Mouse (Mus musculus) megakaryocyte, embryonic 14.5 days (primary cell): ENCODE measurements around the gene Fgfr2. TPM values are rescaled to one million over a fixed set of nuclear protein-coding genes. Genes with fewer than 3 reads are reported as not detected.

Experiments
- H3K27me3 ChIP-seq: replicated peaks from 2 replicates; pipeline ENCODE3; 2012; ENCODE audit warnings: inconsistent platforms
- H3K36me3 ChIP-seq: replicated peaks from 2 replicates; pipeline ENCODE3; 2012; ENCODE audit warnings: low read length, inconsistent platforms, mixed read lengths
- H3K4me1 ChIP-seq: 2 replicates; pipeline ENCODE4 v1.6.1; 2012; ENCODE audit warnings: inconsistent platforms
- H3K4me3 ChIP-seq: replicated peaks from 2 replicates; pipeline ENCODE3; 2012; ENCODE audit warnings: moderate library complexity, mild to moderate bottlenecking, inconsistent platforms
- H3K9me3 ChIP-seq: 2 replicates; pipeline ENCODE4 v1.6.1; 2012; ENCODE audit warnings: inconsistent platforms
- FLI1 ChIP-seq: IDR thresholded peaks from 2 replicates; pipeline ENCODE4 v1.6.1; 2012; ENCODE audit warnings: low read length, inconsistent platforms, mixed read lengths
- GATA1 ChIP-seq: IDR thresholded peaks from 3 replicates; pipeline ENCODE4 v1.6.1; 2012; ENCODE audit warnings: mixed read lengths, low read length, inconsistent platforms, borderline replicate concordance
- polyA plus RNA-seq: library from polyadenylated mRNA; stranded (reverse); fragments of >175 nt; gene quantifications from 2 replicates; pipeline ENCODE4 v1.2.3, GENCODE M21; 2012; ENCODE audit warnings: low replicate concordance; ENCODE audit not compliant: insufficient read depth

The Fgfr2 gene
- polyA plus RNA-seq, 1 experiment, result 0.45 TPM

DNA sequence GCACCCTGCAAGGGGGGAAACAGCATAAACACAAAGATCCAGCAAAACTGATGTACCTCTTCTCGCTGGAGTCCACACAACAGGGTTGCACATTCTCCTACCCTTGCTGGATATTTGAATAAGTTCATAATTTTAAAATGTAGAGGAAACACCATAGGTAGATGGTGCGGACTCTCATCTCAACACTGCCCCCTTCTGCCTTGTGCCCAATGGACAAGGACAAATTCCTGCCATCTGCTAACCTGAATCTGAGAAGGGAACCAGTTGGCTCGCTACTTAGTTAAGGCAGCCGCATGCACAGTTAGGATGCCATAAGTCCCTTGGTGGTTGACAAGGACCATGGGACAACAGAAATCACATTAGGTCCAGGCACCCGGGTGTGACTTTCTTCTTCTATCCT lies 2852.3 kb downstream of the Fgfr2 start:
- H3K36me3 ChIP-seq, result no peaks in the 10 kb centered on the region
- TF ChIP-seq FLI1 (no peak), GATA1 (no peak)
- no peak overlapping the region for H3K4me3 ChIP-seq
- H3K4me1 ChIP-seq, result peaks cover 10% of the 10 kb centered on the region
- H3K27me3 ChIP-seq, result peaks cover 57% of the 10 kb centered on the region
- H3K9me3 ChIP-seq, result peaks cover 7% of the 10 kb centered on the region

DNA sequence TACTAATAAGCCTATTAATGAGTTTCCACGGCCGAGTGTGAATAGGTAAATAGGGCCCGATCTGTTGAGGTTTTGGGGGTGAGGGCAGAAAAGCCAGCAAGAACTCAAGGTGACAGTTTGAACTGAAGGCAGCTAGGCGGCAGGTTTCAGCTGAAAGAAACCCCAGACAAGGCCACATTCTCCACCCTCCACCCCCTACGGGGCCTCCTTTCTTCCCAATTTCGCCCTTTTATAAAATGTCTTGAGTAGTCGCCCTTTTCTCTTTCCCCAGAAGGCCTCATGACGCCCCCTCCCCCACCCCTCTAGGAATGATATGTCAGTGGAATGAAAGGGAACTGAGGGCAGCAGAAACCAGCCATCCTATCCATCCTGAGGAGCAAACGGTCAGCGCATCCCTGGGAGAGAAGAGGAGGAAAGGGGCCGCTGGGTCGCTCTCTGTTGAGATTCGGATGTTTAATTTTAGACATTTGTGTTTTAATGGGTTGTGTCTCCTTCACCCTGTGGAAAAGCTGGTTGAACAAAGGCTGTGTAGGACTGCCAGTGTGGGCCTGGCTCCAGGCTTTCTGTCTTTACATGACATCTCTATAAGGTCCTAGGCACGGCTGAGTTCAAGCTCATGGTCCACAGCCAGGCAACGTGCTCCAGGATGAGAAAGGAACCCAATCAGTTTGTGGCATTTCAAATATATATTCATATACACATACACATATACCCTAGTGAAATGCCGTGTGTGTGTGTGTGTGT lies 2853.9 kb downstream of the Fgfr2 start:
- TF ChIP-seq GATA1 (no peak), FLI1 (no peak)
- H3K4me1 ChIP-seq, result peaks cover 20% of the 10 kb centered on the region
- no peaks in the 10 kb centered on the region for H3K36me3 ChIP-seq
- no peak overlapping the region for H3K4me3 ChIP-seq
- H3K9me3 ChIP-seq, result peaks cover 7% of the 10 kb centered on the region
- peaks cover 70% of the 10 kb centered on the region for H3K27me3 ChIP-seq

DNA sequence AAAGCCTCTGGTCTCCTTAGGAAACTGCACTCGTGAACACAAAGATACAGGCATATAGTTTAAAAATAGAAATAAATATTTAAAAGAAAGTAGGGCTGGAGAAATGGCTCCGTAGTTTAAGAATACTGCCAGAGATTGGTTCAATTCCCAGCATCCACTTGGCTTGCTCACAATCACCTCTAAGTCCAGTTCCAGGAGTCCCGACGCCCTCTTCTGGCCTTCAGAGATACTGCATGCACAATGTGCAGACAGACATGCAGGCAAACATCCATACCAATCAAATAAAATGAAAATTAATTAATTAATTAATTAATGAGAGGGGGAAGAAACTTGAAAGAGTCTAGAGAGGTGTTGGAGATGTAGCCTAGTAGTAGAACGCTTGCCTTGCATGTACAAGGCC lies 2856.1 kb downstream of the Fgfr2 start:
- Histone ChIP-seq H3K27me3 (peaks cover 79% of the 10 kb centered on the region), H3K36me3 (no peaks in the 10 kb centered on the region), H3K9me3 (peaks cover 7% of the 10 kb centered on the region), H3K4me1 (peaks cover 17% of the 10 kb centered on the region), H3K4me3 (no peak overlapping the region)
- TF ChIP-seq FLI1, result no peak
- no peak for TF ChIP-seq GATA1

DNA sequence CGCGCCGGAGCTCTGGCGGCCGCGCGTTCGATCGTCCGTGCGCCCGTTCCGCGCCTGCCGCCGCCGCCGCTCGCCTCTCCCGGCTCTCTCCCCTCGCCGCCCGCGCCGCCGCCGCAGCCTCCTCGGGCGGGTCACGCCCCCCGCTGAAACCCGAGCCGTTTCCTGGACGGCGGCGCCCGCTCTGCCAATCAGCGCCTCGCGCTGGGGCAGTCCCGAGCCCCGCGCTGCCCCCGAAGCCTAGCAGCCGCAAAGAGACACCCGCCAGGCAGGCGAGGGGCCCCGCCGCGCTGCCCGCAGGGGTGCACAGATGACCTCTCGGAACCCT lies 2857.0 kb downstream of the Fgfr2 start:
- H3K4me1 ChIP-seq, result peaks cover 17% of the 10 kb centered on the region
- H3K27me3 ChIP-seq, result peaks cover 83% of the 10 kb centered on the region
- H3K9me3 ChIP-seq, result peaks cover 7% of the 10 kb centered on the region
- TF ChIP-seq FLI1 (no peak), GATA1 (no peak)
- peak overlapping the region; percentile 83 for H3K4me3 ChIP-seq
- no peaks in the 10 kb centered on the region for H3K36me3 ChIP-seq

DNA sequence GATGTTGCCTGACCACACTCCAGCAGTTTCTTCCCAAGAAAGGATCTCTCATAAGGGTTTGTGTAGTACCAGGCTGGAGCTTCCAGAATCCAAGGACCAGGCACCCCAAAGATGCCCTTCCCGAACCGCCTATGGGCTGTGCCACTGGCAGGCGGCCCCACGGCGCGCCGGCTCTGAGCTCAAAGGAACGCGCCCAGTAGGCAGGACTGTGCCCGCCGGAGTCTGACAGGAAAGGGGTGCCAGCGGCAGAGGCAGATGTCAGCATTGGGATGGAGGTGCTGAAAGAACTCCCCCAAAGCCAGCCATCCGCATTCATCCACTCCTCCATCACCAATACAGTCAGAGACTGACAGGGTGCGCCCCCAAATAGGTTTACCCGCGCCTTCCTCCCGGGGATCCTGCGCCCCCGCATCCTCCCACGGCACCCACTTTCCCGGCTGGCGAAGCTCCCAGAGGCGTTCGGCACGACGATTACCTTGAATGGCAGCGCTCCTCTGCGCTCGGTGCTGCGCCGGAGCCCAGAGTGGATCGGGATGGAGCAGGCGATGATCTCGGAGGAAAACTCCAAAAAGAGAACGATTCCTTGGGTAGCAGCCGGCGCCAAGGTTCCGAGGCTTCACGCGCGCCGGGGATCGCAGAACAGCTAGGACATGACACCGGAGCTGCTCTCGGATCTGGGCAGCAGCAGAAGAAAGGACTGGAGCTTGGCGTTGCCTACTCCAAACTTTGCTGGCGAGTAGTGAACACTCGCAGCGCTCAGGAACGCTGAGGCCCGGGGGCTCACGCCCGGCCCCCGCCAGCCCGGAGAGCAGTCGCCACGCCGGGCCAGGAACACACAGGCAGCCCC lies 2857.6 kb downstream of the Fgfr2 start:
- peaks cover 7% of the 10 kb centered on the region for H3K9me3 ChIP-seq
- H3K27me3 ChIP-seq, result peaks cover 89% of the 10 kb centered on the region
- H3K36me3 ChIP-seq, result no peaks in the 10 kb centered on the region
- TF ChIP-seq GATA1 (no peak), FLI1 (no peak)
- peaks cover 17% of the 10 kb centered on the region for H3K4me1 ChIP-seq
- H3K4me3 ChIP-seq, result peak overlapping the region; percentile 83

DNA sequence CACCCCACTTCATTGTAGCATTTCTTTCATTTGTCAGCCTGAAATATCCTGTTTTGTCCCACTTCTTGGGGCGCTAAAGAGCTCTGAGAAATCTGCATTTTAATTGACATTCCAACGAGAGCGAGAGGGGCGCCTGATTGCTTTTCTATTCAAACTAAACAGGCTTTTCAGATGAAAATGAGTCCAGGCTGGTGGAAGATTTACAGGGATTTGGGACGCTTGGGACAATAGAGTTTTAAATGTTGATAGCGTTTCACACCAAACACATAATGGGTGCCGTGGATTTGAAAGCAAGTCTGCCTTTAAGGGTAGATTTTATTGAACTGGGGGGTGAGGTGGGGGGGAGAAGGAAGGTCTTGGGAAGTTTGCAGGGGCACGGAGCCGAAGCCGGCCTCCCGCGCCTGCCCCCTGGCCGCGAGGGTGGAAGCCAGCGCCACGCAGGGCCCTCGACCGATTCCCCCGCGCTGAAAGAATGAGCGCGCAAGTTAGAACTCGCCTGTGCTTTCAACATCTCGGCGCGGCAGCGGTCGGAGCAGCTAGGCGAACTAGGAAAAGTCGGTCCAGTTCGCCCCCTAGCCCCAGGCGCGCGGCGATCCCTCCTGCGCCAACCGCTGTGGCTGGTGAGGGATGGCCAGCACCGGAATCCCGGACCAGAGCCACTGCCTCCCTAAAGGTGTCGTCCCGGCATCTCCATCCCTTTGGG lies 2858.4 kb downstream of the Fgfr2 start:
- H3K27me3 ChIP-seq, result peaks cover 87% of the 10 kb centered on the region
- H3K4me3 ChIP-seq, result no peak overlapping the region
- H3K9me3 ChIP-seq, result peaks cover 7% of the 10 kb centered on the region
- H3K4me1 ChIP-seq, result peaks cover 17% of the 10 kb centered on the region
- TF ChIP-seq FLI1 (no peak), GATA1 (no peak)
- no peaks in the 10 kb centered on the region for H3K36me3 ChIP-seq

DNA sequence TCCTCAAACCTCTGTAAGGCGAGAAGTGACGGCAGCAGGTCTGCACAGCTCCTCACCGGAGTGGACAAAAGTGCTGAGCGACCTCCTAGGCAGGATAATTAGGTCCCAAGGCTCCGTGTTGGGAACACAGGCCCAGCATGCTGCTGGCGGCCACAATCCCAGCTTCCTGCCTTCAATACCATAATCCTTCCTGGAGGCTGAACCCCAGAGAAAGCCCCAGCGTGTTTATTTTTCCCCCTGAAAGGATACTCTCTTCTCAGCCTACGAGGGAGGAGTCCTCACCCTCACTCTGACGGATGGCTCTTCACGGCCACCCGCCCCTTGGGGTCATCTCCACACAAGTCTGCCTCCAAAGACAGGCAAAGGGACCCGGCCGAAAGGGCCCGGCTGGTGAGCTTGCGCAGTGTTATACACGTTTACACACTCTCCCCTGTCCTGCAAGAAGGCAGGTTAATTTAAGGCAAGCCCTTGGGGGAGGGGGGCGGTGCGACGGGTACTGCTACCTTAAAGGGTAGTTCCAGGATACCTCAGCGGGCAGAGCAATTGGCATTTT lies 2859.3 kb downstream of the Fgfr2 start:
- H3K9me3 ChIP-seq, result peaks cover 7% of the 10 kb centered on the region
- H3K4me1 ChIP-seq, result peaks cover 17% of the 10 kb centered on the region
- H3K4me3 ChIP-seq, result no peak overlapping the region
- TF ChIP-seq GATA1, result no peak
- no peak for TF ChIP-seq FLI1
- no peaks in the 10 kb centered on the region for H3K36me3 ChIP-seq
- H3K27me3 ChIP-seq, result peaks cover 86% of the 10 kb centered on the region

DNA sequence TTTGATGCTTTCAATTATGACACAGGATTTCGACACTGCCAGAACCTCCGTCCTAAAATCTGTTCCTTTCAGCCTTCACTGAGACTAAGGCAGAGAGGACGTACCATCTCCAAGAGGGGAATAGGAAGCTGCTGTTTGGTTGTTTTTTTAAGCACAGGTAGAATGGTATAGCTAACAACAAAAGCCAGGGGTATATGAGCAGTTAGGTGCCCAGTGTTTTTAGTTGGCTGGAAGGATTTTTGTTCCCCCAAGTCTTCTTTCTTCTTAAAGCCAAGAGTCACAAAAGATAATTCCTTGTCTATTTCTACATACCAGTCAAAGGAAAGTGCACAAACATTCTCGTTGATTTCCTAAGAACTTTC lies 2859.9 kb downstream of the Fgfr2 start:
- no peaks in the 10 kb centered on the region for H3K36me3 ChIP-seq
- H3K4me1 ChIP-seq, result peaks cover 17% of the 10 kb centered on the region
- peaks cover 82% of the 10 kb centered on the region for H3K27me3 ChIP-seq
- peaks cover 7% of the 10 kb centered on the region for H3K9me3 ChIP-seq
- H3K4me3 ChIP-seq, result no peak overlapping the region
- no peak for TF ChIP-seq FLI1
- no peak for TF ChIP-seq GATA1

DNA sequence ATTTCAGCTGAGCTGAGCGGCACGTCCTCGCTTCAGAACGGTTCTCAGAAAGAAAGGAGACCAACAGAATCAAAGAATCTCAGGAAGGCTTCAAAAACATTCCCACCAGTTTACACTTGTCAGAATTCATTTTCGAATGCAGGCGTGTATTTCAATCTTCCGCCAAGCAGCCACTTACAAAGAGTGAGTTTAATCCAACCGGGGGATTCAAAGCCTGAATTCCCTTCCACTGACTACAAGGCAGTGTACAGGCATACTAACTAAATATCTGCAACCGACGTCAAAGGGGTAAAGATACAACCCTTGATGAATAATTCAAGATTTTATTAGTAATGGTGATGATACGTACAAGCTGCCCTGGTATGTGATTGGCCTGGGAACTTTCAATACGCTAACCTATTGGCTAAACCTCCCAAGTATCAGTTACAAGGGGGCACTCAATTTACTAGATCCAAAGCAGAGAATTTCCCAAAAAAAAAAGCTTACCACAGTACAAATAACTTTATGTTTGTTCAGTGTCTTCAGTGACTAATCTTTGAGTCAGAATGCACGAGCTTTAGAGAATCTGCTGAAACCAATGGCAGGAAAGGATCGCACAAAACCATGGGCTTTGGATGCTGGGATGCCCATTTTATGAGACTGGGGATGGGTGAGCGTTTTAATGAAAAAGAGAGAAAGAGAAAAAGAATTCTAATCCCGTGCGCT lies 2860.5 kb downstream of the Fgfr2 start:
- peaks cover 17% of the 10 kb centered on the region for H3K4me1 ChIP-seq
- H3K9me3 ChIP-seq, result peaks cover 7% of the 10 kb centered on the region
- peaks cover 78% of the 10 kb centered on the region for H3K27me3 ChIP-seq
- TF ChIP-seq FLI1 (no peak), GATA1 (no peak)
- no peaks in the 10 kb centered on the region for H3K36me3 ChIP-seq
- H3K4me3 ChIP-seq, result no peak overlapping the region
